ENCODE assay signal across 15 mouse cellular contexts in the genomic region with DNA sequence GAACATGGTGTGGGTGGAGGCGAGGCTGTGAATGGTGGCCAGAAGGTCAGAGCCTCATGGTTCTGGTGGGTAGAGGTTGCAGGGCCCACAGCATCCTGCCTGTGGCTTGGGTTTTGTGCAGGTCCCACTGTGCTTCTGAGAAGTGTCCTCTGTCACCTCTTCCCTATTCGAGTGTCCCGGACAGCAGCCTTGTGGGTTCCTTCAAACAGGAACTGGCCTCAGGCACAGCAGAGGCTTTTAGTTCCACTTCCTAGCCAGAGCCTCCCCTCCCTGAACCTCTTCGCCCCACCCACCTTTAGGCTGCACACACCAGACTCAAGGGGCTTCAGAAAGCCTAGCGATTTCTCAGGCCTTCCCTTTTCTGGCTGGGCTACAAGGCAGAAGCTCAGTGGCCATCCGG.
DNase-seq lines count a peak whose midpoint lies in the region; ATAC-seq lines count a peak whose summit lies in the region.
"Had no signal": no experiment of that assay in that cellular context is flagged by ENCODE, and none has a peak within 500 bp of the region (broad histone marks: within the 10 kb centered on the region; RNA-seq: fewer than 3 reads in every experiment).

No protein-coding gene starts in this region.

- ATAC-seq in hematopoietic stem cell, adult 5-6 weeks (replicated peaks in 1 of 2; ENCODE audit: insufficient read depth in 1 of 2, low FRiP score in 2 of 2, low TSS enrichment in 1 of 2, low read depth in 1 of 2, poor library complexity in 2 of 2, severe bottlenecking in 2 of 2), result peak; percentile 83 to 84
- no peak for ATAC-seq in frontal cortex, adult (ENCODE audit: low TSS enrichment)
- ATAC-seq: forebrain, embryonic 14.5 days; inflammation-experienced regulatory T-cells, adult 6 months; midbrain, embryonic 16.5 days had no signal

- DNase-seq in layer of hippocampus, adult 11-12 months (ENCODE audit: low spot score), result peak; percentile 26
- no peak for DNase-seq in layer of hippocampus, postnatal 25 days (ENCODE audit: extremely low spot score in 1 of 2, low spot score in 1 of 2)
- DNase-seq in spleen, postnatal 36 days (ENCODE audit: low spot score in 2 of 2), result peak; percentile 17 to 31
- no peak for DNase-seq in spleen, adult 12 weeks (ENCODE audit: low spot score)
- DNase-seq in testis, postnatal 14 days (ENCODE audit: low spot score), result no peak
- DNase-seq in urinary bladder, postnatal 14 days (ENCODE audit: low spot score), result no peak
- DNase-seq: cerebellum, adult 11-12 months; cerebellum, postnatal 25 days; kidney, adult 8-10 months; thymus, adult 18-20 months had no signal

Comparison
In these comparisons a context has a peak if more than half of its experiments do, and no peak if none do; other contexts are left out.
1. DNase-seq: peak in layer of hippocampus, adult 11-12 months (single experiment) and spleen, postnatal 36 days (2 of 2); none in layer of hippocampus, postnatal 25 days (0 of 2), spleen, adult 12 weeks (single experiment), testis, postnatal 14 days (single experiment) and urinary bladder, postnatal 14 days (single experiment).